Mouse (Mus musculus): ENCODE measurements around the gene Nkap. TPM values are rescaled to one million over a fixed set of nuclear protein-coding genes. Genes with fewer than 3 reads are reported as not detected.
A peak's percentile ranks its signal among the peaks of the same experiment; 100 is the strongest.
"Not testable (repeated sequence)": the region's sequence is repeated elsewhere in the genome, so short reads cannot be mapped to it uniquely, and the experiment has no call there.

Gene Nkap
- 10 to 100 TPM; 10.7 to 12.2 TPM for total RNA-seq (2021)

DNA sequence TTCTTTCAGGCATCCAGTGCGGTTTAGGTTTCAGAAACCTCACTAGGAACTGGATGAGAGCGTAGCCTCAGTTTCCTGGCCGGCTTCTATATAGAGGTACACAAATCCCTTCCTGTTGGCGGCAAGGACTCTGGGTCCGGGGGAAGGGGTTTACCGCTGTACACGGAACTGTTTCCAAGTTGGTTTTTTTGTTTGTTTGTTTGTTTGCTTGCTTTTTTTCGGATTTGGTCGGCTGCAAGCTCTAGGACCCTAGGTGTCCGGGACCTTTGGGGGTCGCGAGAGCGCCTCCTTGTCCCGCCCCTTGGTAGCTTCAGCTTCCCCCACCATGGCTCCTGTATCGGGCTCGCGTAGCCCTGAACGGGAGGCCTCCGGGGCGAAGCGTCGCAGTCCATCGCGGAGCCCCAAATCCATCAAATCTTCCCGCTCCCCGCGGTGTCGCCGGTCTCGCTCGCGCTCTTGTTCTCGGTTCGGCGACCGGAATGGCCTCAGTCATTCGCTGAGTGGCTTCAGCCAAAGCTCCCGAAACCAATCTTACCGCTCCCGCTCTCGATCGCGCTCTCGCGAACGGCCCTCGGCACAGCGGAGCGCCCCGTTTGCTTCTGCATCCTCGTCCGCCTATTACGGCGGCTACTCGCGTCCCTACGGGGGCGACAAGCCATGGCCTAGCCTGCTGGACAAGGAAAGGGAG, at the start of gene Nkap:
TSS of gene Nkap (plus strand) at position 125 of the 688 bp plus-strand sequence.
- intact Hi-C loops (cut with DNase I): loop anchor here (2.0 kb wide), 1 partner anchor 16 kb away; the partner anchor contains the start of gene Upf3b
- DNase-seq: peak; percentile 79 to 82

DNA sequence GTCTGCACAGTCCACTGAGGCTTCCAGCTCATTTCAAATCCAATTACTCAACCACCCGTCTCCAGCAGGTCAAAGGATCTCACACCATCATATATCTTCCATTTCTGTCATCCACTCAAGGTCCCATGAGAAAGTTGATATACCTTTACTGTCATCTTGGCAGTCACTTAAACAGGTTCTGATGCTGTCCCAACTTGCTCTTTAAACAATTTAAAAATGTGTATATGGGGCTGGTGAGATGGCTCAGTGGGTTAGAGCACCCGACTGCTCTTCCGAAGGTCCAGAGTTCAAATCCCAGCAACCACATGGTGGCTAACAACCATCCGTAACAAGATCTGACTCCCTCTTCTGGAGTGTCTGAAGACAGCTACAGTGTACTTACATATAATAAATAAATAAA, 46.2 kb upstream of the Nkap start:
- DNase-seq; intact Hi-C loops (cut with DNase I): not testable (repeated sequence)

- intact Hi-C loops (cut with DNase I): no loop called here
- no peak for DNase-seq
Observed at GRCm38 (mm10) chrX:37081194-37081593, 45.4 kb upstream of the Nkap start.

DNA sequence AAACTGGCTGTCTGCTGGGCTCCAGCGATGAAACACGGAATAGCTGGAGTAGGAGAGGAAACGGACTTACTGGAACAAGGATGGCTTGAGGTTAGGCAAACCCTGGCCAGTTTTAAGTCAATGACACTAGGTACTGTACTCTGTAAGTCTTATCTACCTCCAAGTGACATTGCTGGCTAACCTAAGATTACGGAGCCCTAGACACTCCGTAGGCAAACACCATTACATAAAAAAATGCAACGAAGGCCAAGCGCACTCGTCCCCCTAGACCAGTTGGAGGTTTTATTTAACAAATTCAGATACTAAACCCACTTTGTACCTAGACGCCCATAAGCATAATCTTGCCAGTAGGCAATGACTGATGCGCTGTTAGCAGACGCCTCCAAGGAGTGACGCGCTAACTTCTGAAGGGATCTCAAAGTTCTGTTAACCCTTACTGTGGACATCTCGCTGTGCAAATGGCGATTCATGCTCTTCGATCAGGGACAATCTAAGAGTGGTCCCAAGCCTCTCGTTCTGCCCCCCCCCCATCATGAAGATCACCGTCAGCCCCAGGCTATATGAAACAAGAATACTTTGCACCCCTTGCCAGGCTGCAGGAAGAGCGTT, 42.2 kb upstream of the Nkap start:
- intact Hi-C loops (cut with DNase I): no loop called here
- peak; percentile 19 to 28 for DNase-seq

GRCm38 (mm10) chrX:37084927-37085660, 41.5 kb upstream of the Nkap start, which contains the start of gene Rpl39:
Gene Rpl39, minus strand, starts transcription at chrX:37085402.
- DNase-seq: peak; percentile 89
- intact Hi-C loops (cut with DNase I): no loop called here

DNA sequence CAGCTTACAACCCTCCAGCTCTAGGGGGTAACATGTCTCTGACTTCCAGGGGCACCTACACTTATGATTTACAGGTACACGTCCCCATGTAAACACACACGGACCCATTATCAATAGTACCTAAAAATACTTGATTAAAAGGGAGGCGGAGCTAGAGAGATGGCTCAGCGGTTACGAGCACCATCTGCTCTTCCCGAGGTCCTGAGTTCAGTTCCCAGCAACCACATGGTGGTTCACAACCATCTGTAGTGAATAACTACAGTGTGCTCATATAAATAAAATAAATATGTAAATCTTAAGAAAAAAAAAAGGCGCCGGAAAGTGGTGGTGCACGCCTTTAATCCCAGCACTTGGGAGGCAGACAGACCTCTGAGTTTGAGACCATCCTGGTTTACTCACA, 40.9 kb upstream of the Nkap start:
- no peak for DNase-seq
- intact Hi-C loops (cut with DNase I): no loop called here

DNA sequence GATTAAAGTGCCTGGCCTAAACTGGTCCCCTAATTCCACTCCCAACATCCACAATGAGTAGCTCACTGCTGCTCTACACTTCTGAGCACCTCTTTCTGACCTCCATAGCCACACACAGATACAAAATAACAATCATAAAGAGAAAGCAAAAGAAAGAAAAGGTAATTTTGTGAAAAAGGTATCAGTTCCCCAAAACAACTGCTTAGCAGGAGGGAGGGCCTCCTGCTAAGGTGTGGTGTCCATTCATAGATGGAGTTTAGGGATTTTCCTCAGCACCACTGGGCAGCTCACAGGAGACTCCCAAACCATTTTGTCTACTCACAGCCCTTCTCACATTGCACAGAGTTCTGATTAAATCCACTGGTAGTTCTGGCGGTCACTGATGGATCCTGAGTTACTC, 37.8 kb upstream of the Nkap start:
- no peak for DNase-seq
- intact Hi-C loops (cut with DNase I): loop anchor here (2.0 kb wide), 1 partner anchor 20 kb away; no protein-coding TSS in a partner anchor

DNA sequence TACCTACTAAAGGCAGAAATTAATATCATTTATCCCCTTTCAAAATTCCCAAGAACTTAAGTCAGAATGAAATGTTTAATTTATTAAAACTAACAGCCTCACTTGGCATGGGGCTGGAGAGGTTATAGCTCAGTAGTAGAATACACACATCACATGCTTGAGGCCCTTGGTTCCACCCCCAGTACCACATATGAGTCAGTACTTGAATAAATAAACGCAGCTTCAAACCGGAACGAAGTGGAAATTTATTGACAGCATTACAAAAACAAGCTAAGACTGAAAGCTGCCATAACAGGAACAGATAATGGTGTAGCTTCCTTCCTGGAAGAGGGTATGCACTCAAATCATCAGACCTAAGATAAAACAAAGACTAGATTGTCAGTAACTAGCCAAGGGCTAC, 35.1 kb upstream of the Nkap start:
- DNase-seq: no peak
- intact Hi-C loops (cut with DNase I): no loop called here

- intact Hi-C loops (cut with DNase I): no loop called here
- no peak for DNase-seq
Observed at GRCm38 (mm10) chrX:37095106-37095768, 31.4 kb upstream of the Nkap start.

DNA sequence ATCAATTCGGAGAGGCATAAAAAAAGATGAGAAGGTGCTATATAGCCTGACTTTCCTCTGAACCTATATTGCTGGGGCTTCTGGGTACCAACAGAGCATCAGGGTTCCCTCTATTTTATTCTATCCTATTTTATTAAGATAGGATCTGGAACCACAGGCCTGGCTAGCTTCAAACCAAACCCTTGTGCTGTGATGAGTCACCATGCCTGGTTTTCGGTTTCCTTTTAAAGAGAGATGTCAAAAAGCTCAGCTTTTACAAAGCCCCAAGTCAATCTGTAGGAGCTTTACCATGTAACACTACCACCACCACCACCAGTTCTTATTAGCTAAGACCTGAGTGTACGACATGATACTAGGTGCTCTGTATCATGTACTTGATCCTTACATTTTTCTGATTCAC, 27.9 kb upstream of the Nkap start:
- DNase-seq: no peak
- intact Hi-C loops (cut with DNase I): no loop called here

- DNase-seq: no peak
- intact Hi-C loops (cut with DNase I): loop anchor here (5.0 kb wide), 1 partner anchor 53 kb away; no protein-coding TSS in a partner anchor
Observed at GRCm38 (mm10) chrX:37103826-37104225, 22.8 kb upstream of the Nkap start.

DNA sequence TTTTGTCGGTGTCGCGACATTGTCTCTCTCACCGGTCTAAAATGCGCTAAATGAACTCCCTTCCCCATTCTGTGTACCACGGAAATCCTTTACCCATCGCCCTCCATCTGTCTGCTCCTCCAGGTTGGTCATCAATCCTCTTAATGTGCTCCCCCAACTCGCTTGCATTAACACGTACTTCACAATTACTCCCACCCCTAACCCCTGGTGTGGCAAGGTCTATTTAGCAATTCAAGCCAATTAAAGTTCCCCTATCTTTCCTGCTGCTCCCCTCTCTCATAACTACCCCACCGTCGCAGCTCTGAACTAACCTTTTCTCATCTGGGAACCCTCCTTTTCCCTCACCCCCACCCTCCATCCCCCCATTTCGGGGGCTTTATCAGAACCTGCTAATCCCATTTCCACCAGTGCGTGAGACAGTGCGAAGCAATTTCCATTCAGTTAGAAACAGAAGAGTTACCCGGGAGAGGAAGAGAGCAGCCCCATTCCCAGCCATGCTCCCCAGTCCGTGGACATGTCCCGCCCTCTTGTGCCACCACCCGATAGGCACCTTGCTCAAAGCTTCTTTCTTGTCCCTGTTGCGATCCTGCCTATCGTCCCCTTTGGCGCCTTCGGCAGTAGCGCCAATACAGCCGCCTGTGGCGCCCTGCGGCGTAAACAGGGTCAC, 16.9 kb upstream of the Nkap start:
- intact Hi-C loops (cut with DNase I): loop anchor here (2.0 kb wide), 2 partner anchors 17 to 21 kb away; partner anchors contain the start of gene Nkap
- no peak for DNase-seq

- peak; percentile 94 for DNase-seq
- intact Hi-C loops (cut with DNase I): loop anchor here (2.0 kb wide), 1 partner anchor 16 kb away; the partner anchor contains the start of gene Nkap
Observed at GRCm38 (mm10) chrX:37110193-37110880, 16.3 kb upstream of the Nkap start, which contains the start of gene Upf3b. Gene Upf3b, minus strand, starts transcription at chrX:37110322.

DNA sequence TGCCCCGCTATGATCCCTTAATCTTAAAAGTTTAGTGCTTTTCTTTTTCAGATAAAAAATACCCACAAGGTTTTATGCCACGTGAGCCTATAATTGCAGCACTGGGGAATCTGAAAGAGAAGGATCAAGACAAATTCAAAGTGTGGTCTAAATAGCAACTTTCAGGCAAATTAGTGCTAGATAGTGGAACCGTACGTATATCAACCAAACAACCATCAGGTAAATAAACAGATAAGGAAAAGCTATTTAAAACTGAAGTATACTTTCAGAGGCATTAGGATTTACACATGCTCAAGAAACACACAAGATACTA, 15.8 kb upstream of the Nkap start:
- intact Hi-C loops (cut with DNase I): loop anchor here (2.0 kb wide), 1 partner anchor 16 kb away; the partner anchor contains the start of gene Nkap
- DNase-seq: no peak

DNA sequence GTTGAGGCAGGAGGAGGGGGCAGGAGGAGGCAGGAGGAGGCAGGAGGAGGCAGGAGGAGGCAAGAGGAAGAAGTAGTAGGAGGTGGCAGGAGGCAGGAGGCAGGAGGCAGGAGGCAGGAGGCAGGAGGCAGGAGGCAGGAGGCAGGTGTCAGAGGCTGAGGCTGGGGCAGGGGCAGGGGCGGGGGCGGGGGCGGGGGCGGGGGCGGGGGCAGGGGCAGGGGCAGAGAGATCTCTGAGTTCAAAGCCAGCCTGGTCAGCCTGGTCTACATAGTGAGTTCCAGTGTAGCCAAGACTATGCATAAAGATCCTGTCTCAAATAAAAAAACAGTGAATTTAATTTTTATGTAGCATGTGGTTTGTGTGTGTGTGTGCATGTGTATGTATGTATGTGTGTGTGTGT, 9.5 kb upstream of the Nkap start:
- no peak for DNase-seq
- intact Hi-C loops (cut with DNase I): no loop called here

DNA sequence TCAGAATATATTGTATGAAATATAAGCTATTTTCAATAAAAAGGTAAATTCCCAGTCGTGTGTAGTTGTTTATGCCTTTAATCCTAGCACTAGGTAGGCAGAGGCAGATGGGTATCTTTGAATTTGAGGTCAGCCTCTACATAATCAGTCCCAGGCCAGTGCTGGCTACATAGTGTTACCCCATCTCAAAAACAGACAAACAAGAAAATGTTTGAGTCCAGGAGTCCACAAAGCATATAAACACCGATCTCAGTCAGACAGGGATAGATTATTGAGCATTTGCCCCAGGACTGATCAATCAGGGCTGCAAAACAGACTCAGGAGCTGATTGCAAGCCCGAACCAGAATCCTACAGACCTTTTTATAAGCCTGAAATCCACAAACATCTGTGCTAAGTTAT, 7.0 kb upstream of the Nkap start:
- intact Hi-C loops (cut with DNase I): no loop called here
- no peak for DNase-seq

GRCm38 (mm10) chrX:37120212-37120611, 6.4 kb upstream of the Nkap start:
- intact Hi-C loops (cut with DNase I): no loop called here

GRCm38 (mm10) chrX:37125511-37125910, 1.1 kb upstream of the Nkap start:
- intact Hi-C loops (cut with DNase I): no loop called here
- no peak for DNase-seq

More at GRCm38 (mm10) chrX:37120212-37120611, 6.4 kb upstream of the Nkap start:
- DNase-seq: no peak

GRCm38 (mm10) chrX:37141732-37142131, 15.1 kb downstream of the Nkap start:
- no peak for DNase-seq
- intact Hi-C loops (cut with DNase I): no loop called here

GRCm38 (mm10) chrX:37144498-37144897, 17.9 kb downstream of the Nkap start:
- intact Hi-C loops (cut with DNase I); DNase-seq: not testable (repeated sequence)
